Mouse (Mus musculus) kidney, postnatal 10 days (tissue): ENCODE measurements around the gene Ndc80.
"Not testable (repeated sequence)": the region's sequence is repeated elsewhere in the genome, so short reads cannot be mapped to it uniquely, and the experiment has no call there.

Experiments used
- DNase-seq: peaks from one replicate; pipeline ENCODE4 v3.0.0; 2021; ENCODE audit warnings: mixed read lengths

The Ndc80 gene

GRCm38 (mm10) chr17:71526711-71527564 lies at the start of gene Ndc80:
Gene Ndc80, minus strand, starts transcription at chr17:71526857.
- peak; percentile 95 for DNase-seq

GRCm38 (mm10) chr17:71561631-71562030 lies 35.0 kb upstream of the Ndc80 start:
- peak; percentile 42 for DNase-seq

DNA sequence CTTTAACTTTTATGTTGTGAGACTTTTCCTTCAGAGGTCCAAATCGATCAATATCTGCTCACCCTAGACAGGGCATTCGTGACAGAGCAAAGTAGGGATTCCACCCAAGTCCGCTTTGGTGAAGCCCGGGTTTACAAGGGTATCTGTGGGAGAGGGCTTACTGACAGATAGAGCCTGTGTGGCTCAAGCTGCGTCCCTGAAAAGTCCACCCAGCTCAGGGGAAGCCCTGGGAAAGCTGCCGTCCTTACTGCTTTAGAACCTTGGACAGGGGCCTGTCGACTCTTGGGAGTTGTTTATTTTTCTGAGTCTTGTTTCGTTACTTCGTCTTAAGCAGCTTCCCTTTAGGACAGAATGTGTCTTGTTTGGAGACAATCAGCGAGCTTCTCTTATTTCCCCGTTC lies 26.2 kb upstream of the Ndc80 start:
- DNase-seq, result peak; percentile 38

- peak; percentile 92 for DNase-seq
Observed at GRCm38 (mm10) chr17:71551757-71552451, 25.2 kb upstream of the Ndc80 start, which contains the start of gene Spdya. Gene Spdya, plus strand, starts transcription at chr17:71552061.

GRCm38 (mm10) chr17:71551350-71551749 lies 24.7 kb upstream of the Ndc80 start:
- no peak for DNase-seq

GRCm38 (mm10) chr17:71548586-71548985 lies 21.9 kb upstream of the Ndc80 start:
- DNase-seq, result no peak

- DNase-seq, result no peak
Observed at GRCm38 (mm10) chr17:71537164-71537563, 10.5 kb upstream of the Ndc80 start.

DNA sequence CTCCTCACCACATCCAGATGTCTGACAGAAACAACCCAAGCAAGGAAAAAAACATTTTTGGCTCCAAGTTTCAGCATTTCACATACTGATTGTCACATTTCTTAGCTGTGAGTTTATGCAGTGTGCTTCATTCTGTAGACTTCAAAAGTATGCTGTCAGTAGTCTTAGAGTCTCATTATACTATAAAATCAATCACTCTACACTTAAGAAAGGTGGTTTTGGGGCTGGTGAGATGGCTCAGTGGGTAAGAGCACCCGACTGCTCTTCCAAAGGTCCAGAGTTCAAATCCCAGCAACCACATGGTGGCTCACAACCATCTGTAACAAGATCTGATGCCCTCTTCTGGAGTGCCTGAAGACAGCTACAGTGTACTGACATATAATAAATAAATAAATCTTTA lies 8.9 kb upstream of the Ndc80 start:
- not testable (repeated sequence) for DNase-seq

GRCm38 (mm10) chr17:71528042-71528441 lies 1.4 kb upstream of the Ndc80 start:
- DNase-seq, result no peak

DNA sequence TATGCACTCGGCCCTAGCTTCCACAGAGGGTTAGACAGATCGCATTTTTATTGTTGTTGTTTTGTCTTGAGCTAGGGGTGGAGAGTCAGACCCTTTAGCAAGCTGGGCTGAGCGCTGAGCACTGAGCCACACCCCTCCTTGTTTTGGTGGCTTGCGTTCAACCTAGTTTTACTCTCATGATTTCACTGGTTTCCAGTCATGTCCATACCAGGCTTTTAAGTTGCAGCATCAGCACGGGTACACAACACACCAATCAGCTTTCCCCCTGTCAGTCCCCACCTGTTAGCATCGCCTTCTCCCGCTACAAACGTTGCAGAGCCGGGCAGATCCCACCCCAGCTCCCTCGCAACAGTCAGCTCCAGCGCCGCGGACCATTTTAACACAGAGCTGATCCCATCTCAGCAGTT lies 352 bp downstream of the Ndc80 start:
- no peak for DNase-seq

DNA sequence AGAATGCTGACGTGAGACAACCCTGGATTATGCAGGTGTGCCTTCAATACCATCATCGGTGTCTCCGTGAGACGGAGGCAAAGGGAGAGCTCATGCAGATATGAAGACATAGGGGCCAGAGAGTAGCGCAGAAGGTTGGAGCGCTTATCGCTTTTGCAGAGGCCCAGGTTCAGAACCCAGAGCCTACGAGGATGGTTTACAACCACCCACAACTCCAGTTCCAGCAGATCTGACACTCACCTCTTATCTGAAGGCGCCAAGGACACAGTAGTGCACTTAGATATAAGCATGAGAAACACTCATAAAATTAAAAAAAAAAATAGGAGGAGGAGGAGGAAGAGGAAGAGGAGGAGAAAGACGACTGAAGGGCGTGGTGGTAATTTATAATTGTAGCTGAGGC lies 16.4 kb downstream of the Ndc80 start:
- no peak for DNase-seq

- DNase-seq, result no peak
Observed at GRCm38 (mm10) chr17:71506832-71507231, 19.8 kb downstream of the Ndc80 start.

- no peak for DNase-seq
Observed at GRCm38 (mm10) chr17:71495784-71496183, 30.9 kb downstream of the Ndc80 start.

GRCm38 (mm10) chr17:71491332-71491686 lies 35.3 kb downstream of the Ndc80 start:
- DNase-seq, result no peak

DNA sequence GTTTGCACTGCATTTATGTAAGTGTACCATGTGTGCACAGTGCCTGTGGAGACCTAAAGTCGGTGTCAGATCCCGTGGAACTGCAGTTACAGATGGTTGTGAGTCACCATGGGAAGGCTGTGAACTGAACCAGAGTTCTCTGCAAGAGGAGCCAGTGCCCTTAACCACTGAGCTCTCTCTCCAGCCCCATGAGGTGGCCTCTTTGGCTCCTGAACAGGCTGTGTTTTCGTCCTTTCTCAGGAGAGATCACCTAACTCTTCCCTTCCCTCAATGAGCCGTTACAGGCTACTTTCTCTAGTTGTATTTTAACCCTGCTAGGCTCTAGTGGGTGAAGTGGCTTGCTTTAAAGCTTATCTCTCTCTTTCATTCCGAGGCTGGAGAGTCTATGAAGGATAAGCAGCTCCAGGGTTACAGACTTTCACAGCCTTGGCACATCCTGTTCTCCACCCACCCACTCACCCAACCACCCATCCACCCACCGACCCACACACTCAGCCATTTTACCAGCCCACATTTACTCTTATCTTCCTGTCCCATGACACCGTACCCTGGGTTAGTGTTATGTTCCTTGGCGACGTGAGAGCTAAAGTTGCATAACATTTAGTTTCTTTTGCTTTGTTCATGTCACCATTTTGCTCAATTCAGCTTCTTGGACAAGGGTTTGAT lies 35.9 kb downstream of the Ndc80 start:
- no peak for DNase-seq

GRCm38 (mm10) chr17:71489703-71490461 lies 36.8 kb downstream of the Ndc80 start:
- DNase-seq, result no peak

GRCm38 (mm10) chr17:71486231-71486851 lies 40.3 kb downstream of the Ndc80 start:
- DNase-seq, result peak; percentile 55

DNA sequence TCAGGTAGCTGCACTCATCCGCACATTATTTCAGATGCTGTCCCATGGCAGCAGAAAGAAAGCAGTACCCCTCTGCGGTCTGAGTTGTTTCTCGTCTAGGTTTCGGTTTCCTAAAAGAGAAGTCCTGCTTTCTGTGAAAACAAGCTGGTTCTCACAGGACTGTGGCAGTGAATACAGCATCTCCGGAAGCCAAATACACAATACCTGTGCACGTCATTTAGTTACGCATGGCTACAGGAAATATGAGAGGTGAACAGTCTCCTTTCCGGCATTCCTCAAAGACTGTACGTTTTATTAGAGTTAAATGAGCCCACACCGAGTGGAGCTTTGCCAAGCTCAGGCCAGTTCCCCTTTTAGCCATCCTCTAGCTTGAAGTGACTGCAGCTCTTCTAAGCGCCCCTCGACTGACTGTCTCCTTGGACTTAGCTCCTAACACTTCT lies 40.8 kb downstream of the Ndc80 start:
- DNase-seq, result peak; percentile 56

DNA sequence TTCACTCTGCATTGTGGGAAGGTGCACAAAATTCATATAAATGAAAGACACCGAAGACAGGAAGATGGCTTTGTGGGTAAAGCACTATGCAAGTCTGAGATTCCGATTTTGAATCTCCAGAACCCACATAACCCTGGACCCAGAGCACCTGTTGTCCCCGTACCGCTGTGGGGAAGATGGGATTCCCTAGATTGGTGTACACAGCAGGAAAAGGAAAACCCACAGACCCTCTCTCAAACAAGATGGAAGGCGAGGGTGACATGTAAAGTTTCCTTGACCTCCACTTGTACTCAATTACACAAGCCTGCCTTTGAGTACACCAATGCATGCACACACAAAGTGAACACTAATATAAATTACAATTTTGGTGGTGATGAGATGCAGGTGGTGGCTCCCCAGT lies 41.9 kb downstream of the Ndc80 start:
- DNase-seq, result no peak

DNA sequence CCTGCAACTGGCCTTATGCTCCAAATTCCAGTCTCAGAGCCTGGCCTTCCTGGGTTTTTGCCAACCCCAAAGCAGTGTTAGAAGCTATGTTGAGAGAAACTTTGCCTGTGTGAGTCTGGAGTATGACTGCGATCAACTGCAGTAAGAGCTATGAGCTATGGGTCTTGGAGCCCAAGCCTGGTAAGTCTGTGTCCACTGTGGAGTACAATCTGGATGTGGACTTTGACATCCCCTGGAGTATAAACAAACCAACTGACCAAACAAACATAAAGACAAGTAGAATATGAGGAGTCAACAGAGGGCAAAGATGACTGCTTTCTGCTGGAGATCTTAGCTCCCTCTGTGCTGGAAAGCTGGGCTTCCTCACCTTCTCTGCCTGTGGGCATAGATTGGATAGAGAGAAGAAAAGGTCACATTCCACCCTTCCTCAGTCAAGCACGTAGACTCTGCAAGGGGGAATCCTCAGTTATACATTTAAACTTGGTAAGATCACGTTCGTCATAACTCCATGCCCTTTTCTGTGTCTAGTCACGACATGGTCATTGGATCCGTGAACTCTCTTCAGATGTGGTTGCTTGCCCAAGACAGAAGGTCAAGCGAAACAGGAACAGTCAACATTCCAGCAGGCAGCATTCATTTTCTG lies 43.1 kb downstream of the Ndc80 start:
- DNase-seq, result peak; percentile 32

DNA sequence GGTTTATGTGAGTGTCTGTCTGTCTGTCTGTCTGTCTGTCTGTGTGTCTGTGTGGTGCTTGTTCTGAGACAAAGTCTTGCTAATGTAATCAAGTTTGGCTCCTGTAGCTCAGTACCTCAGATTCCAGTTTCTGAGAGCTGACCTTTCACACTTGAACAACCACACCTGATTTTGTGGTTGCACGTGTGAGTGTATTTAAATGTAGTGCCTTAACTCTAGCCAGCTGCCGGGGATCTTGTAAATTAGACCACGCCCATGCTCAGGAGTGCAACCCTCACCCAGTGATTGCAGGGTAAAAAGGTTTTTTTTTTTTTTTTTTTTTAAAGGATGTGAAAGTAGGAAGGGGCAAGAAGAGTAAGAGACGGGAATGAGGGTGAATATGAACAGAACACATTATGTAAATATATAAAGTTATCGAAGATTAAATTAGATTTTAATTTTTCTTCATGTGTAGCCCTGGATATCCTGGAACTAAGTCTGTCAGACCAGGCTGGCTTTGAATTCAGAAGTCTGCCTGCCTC lies 47.2 kb downstream of the Ndc80 start:
- no peak for DNase-seq

DNA sequence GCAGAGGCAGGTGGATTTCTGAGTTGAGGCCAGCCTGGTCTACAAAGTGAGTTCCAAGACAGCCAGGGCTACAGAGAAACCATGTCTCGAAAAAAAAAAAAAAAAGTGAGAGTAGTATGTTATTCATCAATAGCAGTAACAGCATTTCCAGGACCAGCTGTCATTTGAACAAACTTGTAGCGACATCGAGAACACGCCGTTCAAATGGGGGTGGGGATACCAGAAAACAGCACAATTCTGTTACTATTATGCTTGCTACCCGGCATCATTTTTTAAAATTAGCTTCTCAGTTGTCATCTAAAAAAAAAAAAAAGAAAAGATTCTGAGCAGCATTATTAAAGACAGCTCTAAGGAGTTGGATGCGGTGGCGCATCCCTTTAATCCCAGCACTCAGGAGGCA lies 49.2 kb downstream of the Ndc80 start:
- no peak for DNase-seq
